Mouse (Mus musculus) heart, embryonic 14.5 days (tissue): ENCODE measurements around the gene Ccdc126. TPM values are rescaled to one million over a fixed set of nuclear protein-coding genes. Genes with fewer than 3 reads are reported as not detected.

Source experiments
- ATAC-seq: fragments of 200-750 bp; cut with Nextera tagmentation; 2 replicates; pipeline ENCODE4 v1.8.0; 2017; ENCODE audit warnings: low read depth, moderate TSS enrichment; ENCODE audit not compliant: insufficient number of reproducible peaks, insufficient read depth, low FRiP score
- H3K27ac ChIP-seq, 2 experiments: fragments of 200-500 bp in 1 of 2; fragments of 300-500 bp in 1 of 2; sonication (generic) in 1 of 2; replicated peaks in 1 of 2; 2 replicates each; pipeline ENCODE4 v1.5.1; 2012 to 2014; ENCODE audit warnings: low read depth in 2 of 2, low read length in 2 of 2, control low read depth in 1 of 2, mild to moderate bottlenecking in 1 of 2, mixed read lengths in 1 of 2; ENCODE audit not compliant: control insufficient read depth in 1 of 2, insufficient read depth in 1 of 2
- H3K27me3 ChIP-seq: fragments of 300-500 bp; sonication (generic); 2 replicates; pipeline ENCODE4 v1.6.1; 2014; ENCODE audit warnings: mild to moderate bottlenecking, low read length, control low read depth; ENCODE audit not compliant: control insufficient read depth, insufficient read depth
- H3K36me3 ChIP-seq: fragments of 300-500 bp; sonication (generic); 2 replicates; pipeline ENCODE4 v1.6.1; 2014; ENCODE audit warnings: mild to moderate bottlenecking, control low read depth, low read length, mixed read lengths; ENCODE audit not compliant: control insufficient read depth, insufficient read depth
- H3K4me1 ChIP-seq, 2 experiments: fragments of 200-500 bp in 1 of 2; fragments of 300-500 bp in 1 of 2; sonication (generic) in 1 of 2; 2 replicates each; pipeline ENCODE4 v1.6.1; 2012 to 2014; ENCODE audit warnings: low read length in 2 of 2, control low read depth in 1 of 2, mixed read lengths in 1 of 2; ENCODE audit not compliant: control insufficient read depth in 2 of 2, insufficient read depth in 2 of 2
- H3K4me2 ChIP-seq: fragments of 300-500 bp; sonication (generic); 2 replicates; pipeline ENCODE4 v1.6.1; 2014; ENCODE audit warnings: mild to moderate bottlenecking, low read length
- H3K4me3 ChIP-seq, 2 experiments: fragments of 200-500 bp in 1 of 2; fragments of 300-500 bp in 1 of 2; sonication (generic) in 1 of 2; 2 replicates each; pipeline ENCODE4 v1.5.1; 2012 to 2014; ENCODE audit warnings: low read length in 2 of 2, mild to moderate bottlenecking in 2 of 2, control low read depth in 1 of 2, low read depth in 1 of 2, moderate library complexity in 1 of 2; ENCODE audit not compliant: control insufficient read depth in 1 of 2, insufficient read depth in 1 of 2
- H3K9ac ChIP-seq: fragments of 300-500 bp; sonication (generic); 2 replicates; pipeline ENCODE4 v1.6.1; 2014; ENCODE audit warnings: mild to moderate bottlenecking, low read length
- H3K9me3 ChIP-seq: fragments of 300-500 bp; sonication (generic); 2 replicates; pipeline ENCODE4 v1.6.1; 2016; ENCODE audit warnings: low read length, control low read depth; ENCODE audit not compliant: control insufficient read depth
- WGBS: fragments of 180-500 bp; shearing (Covaris S2); extraction: QIAGEN DNeasy Blood & Tissue Kit; methylation state at CpG from one replicate; pipeline ENCODE4 v1.1.7; 2014; 5-methylcytosine and 5-hydroxymethylcytosine counted together
- polyA plus RNA-seq: library from polyadenylated mRNA; unstranded; fragments of >200 nt; fragmentation: Nextera tagmentation; extraction: Ambion mirVana; gene quantifications from 2 replicates; pipeline ENCODE4 v1.2.1, GENCODE M21; 2014

Gene Ccdc126
- polyA plus RNA-seq, 1 experiment from 2014 or later: 9.6 TPM

DNA sequence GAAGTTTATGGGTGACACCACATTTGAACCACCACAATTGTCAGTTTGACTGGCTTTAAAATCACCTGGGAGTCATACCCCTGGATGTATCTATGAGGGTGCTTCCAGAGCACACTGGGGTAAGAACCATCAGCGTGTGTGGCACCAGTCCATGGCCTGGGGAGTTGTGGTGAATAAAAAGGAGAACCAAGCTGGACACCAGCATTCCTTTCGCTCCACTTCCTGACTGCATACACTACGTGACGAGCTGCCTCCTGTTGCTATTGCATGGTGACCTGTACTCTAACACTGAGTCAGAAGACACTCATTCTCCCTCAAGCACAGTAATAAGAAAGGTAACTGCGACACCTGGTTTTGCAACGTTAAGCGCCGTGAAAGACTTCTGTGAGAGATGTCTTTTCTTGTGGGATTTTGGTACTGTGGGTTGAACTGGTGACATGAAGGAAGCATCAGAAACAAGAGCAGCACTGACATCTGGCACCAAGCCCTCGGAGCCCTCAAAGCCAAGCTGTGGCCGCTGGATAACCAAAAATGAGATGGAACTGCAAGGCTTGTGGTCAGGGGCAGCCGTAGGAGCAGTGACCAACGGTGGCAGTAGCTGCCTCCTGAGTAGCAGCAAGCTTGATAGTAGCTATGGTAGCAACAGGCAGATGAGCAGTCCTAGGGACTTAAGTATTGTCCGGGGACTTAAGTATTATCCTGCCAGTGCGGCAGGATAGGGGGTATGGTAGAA lies 24.8 kb downstream of the Ccdc126 start:
- Histone ChIP-seq H3K4me2 (no peak overlapping the region), H3K4me1 (no peaks in the 10 kb centered on the region), H3K27me3 (no peaks in the 10 kb centered on the region), H3K36me3 (0 out of 2 replicates have a peak, but pooled peaks cover 6% of the 10 kb centered on the region), H3K27ac (no peak overlapping the region), H3K4me3 (no peak overlapping the region), H3K9me3 (no peaks in the 10 kb centered on the region), H3K9ac (no peak overlapping the region)
- no peak for ATAC-seq
- WGBS: 68% methylated on average over 14 of the region's 14 CpGs

DNA sequence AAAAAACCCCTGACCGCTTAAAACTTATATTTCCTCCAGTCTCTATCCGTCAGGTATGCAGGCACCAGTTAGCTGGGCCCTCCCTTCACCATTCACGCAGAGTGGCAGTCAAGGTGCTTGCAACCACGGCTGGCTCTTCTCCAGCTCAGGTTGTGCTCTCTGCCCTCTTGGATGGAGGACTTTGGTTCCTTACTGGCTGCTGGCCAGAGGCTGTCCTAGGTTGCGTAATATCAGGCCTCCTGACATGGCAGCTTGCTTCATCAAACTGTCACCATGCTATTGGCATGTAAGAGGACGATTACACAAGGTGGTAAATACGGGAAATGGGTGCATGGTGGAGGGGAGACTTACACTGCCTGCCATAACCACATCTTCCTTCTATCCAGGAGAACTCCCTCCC lies 30.8 kb downstream of the Ccdc126 start:
- Histone ChIP-seq H3K27me3 (no peaks in the 10 kb centered on the region), H3K36me3 (no peaks in the 10 kb centered on the region), H3K9ac (no peak overlapping the region), H3K4me2 (no peak overlapping the region), H3K9me3 (no peaks in the 10 kb centered on the region), H3K4me1 (peaks cover 0 to 5% of the 10 kb centered on the region in 2 experiments; a peak in 1 of 4 replicates), H3K27ac (no peak overlapping the region), H3K4me3 (no peak overlapping the region)
- 88% methylated on average over 7 of the region's 7 CpGs for WGBS
- no peak for ATAC-seq

GRCm38 (mm10) chr6:49354613-49355012 lies 35.5 kb downstream of the Ccdc126 start:
- 31% methylated on average over 3 of the region's 3 CpGs for WGBS
- no peak for ATAC-seq
- Histone ChIP-seq H3K4me1 (peaks cover 0 to 5% of the 10 kb centered on the region in 2 experiments; a peak in 1 of 4 replicates), H3K9me3 (no peaks in the 10 kb centered on the region), H3K4me2 (no peak overlapping the region), H3K27me3 (no peaks in the 10 kb centered on the region), H3K4me3 (no peak overlapping the region), H3K27ac (no peak overlapping the region), H3K36me3 (no peaks in the 10 kb centered on the region), H3K9ac (no peak overlapping the region)

DNA sequence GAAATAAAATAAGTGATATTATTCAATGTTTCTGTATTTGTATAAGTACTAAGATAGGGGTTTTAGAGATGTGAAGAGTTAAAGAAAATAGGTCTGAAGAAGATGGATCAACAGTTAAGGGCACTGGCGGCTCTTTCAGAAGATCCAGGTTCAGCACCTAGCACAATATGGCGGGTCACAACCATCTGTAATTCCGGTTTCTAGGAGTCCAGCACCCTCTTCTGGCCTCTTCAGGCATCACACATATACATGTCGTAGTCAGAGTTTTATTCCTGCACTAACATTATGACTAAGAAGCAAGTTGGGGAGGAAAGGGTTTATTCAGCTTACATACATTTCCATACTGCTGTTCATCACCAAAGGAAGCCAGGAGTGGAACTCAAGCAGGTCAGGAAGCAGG lies 36.1 kb downstream of the Ccdc126 start:
- Histone ChIP-seq H3K4me2 (no peak overlapping the region), H3K4me1 (peaks cover 0 to 5% of the 10 kb centered on the region in 2 experiments; a peak in 1 of 4 replicates), H3K4me3 (no peak overlapping the region), H3K27me3 (no peaks in the 10 kb centered on the region), H3K9me3 (no peaks in the 10 kb centered on the region), H3K9ac (no peak overlapping the region), H3K36me3 (no peaks in the 10 kb centered on the region), H3K27ac (no peak overlapping the region)
- ATAC-seq: no peak
- WGBS: 70% methylated on average over 4 of the region's 4 CpGs

DNA sequence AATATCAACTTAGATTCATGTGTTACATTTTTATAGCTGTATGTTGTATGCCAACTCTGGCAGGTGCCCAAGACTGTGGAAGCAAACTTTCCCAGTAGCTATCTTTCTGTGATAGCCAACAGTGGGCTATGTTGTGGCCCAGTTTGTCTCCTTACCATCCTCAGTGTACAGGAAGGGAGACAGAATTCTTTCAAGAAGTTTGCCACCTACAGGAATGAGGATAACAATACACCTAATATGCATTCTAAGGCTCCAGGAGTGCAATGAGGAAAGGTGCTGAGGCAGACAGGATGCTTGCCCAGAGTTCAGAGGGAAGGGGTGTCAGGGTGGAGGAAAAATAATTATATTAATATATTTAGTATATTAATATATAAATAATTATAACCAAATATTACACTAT lies 41.3 kb downstream of the Ccdc126 start:
- Histone ChIP-seq H3K9me3 (no peaks in the 10 kb centered on the region), H3K4me1 (no peaks in the 10 kb centered on the region), H3K4me3 (no peak overlapping the region), H3K4me2 (no peak overlapping the region), H3K27ac (no peak overlapping the region), H3K36me3 (no peaks in the 10 kb centered on the region), H3K27me3 (no peaks in the 10 kb centered on the region), H3K9ac (no peak overlapping the region)
- no peak for ATAC-seq

GRCm38 (mm10) chr6:49367159-49368054 lies 48.3 kb downstream of the Ccdc126 start, which contains the start of gene Fam221a:
Gene Fam221a (plus strand): TSS chr6:49367739.
- Histone ChIP-seq H3K4me3 (peak within 1 kb of the TSS; percentile 59 to 76), H3K27me3 (no peaks in the 10 kb centered on the region), H3K9me3 (no peaks in the 10 kb centered on the region), H3K27ac (peak within 1 kb of the TSS; percentile 53 to 74; a peak in 3 of 4 replicates), H3K4me1 (peaks cover 7 to 8% of the 10 kb centered on the region in 2 experiments; a peak in 3 of 4 replicates), H3K9ac (peak within 1 kb of the TSS; percentile 80), H3K4me2 (peak within 1 kb of the TSS; percentile 94), H3K36me3 (no peaks in the 10 kb centered on the region)
- ATAC-seq: peak; percentile 98
- WGBS: 4% methylated on average over 48 of the region's 49 CpGs

DNA sequence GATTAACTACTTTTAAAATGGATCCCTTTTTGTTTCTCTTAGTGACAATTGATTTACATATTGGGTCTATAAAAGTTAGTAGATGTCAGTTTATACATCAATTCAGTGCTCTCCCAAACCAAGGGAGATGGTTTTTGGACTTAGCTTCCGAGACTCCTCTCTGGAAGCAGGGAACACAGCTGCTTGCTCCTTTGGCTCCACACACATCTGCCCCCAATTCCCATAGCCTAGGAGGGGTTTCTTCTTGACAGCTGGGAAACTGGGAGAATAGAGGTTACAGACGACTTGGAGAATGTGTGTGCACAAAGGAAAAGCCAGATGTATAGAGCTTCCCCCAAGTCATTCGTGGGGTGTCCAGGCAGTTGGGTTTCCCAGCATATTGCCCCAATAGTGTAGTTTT lies 49.1 kb downstream of the Ccdc126 start:
- H3K4me2 ChIP-seq: peak overlapping the region; percentile 94
- H3K9me3 ChIP-seq: no peaks in the 10 kb centered on the region
- peak overlapping the region; percentile 59 to 76 for H3K4me3 ChIP-seq
- H3K9ac ChIP-seq: peak overlapping the region; percentile 80
- no peaks in the 10 kb centered on the region for H3K36me3 ChIP-seq
- H3K27ac ChIP-seq: no peak overlapping the region
- H3K4me1 ChIP-seq: peaks cover 7 to 8% of the 10 kb centered on the region in 2 experiments; a peak in 3 of 4 replicates
- H3K27me3 ChIP-seq: no peaks in the 10 kb centered on the region
- no peak for ATAC-seq
- WGBS: 49% methylated on average over 3 of the region's 3 CpGs
